Mouse (Mus musculus): ENCODE results near the gene Ppm1n.

The Ppm1n gene

GRCm38 (mm10) chr7:19307739-19308453, 28.0 kb upstream of the Ppm1n start:
- no peak for DNase-seq (ENCODE audit: extremely low spot score)

- DNase-seq (ENCODE audit: extremely low spot score) = no peak
These were observed 27.2 kb upstream of the Ppm1n start for GRCm38 (mm10) chr7:19306819-19307738.

- DNase-seq (ENCODE audit: extremely low spot score) = no peak
These were observed 26.2 kb upstream of the Ppm1n start for GRCm38 (mm10) chr7:19305796-19306765.

DNA sequence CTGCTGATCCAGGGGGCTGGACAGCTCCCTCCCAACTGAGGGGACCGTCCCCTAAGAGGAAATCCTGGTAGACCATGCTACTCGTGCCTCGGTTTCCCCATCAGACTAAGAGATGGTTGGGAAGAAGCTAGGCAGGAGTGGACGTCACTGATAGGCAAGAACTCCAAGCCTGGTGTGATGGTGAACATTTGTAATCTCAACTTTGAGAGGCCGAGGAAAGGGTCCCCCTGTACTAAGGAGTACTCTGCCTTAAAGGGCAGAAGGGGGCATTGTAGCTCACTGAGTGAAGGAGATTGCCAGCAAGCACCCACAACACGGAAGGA, 25.5 kb upstream of the Ppm1n start:
- DNase-seq (ENCODE audit: extremely low spot score) = no peak

GRCm38 (mm10) chr7:19304501-19305412, 24.9 kb upstream of the Ppm1n start:
- DNase-seq (ENCODE audit: extremely low spot score) = no peak

DNA sequence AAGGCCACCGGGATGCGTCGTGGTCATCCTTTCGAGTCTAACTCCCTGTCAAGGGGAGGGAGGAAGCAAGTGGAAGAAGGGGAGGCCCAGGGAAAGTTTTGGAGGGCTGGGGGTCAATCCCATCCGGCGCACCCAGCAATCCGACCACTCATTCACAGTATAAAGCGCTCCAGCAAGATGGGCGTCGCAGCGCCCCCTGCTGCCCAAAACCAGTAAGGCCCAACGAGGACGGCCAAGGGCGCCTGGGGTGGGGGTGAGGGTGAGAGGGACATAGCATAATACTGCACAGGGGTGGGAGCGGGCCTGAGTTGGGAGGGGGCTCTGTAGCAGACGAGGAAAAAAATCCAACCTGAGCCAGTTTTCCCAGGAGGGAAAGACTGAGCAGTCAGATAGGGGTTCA, 23.9 kb upstream of the Ppm1n start:
- peak; percentile 88 for DNase-seq (ENCODE audit: extremely low spot score)

DNA sequence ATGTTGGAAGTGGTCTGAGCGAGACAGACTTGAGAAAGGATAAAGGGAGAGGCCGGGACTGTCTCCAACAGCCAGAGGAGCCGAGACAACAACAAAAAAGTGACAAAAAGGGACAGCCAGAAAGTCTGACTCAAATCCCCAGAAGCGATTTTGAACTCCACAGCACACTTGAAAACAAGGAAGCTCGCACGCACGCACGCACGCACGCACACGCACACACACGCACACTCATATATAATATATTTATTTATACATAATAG, 23.1 kb upstream of the Ppm1n start:
- no peak for DNase-seq (ENCODE audit: extremely low spot score)

DNA sequence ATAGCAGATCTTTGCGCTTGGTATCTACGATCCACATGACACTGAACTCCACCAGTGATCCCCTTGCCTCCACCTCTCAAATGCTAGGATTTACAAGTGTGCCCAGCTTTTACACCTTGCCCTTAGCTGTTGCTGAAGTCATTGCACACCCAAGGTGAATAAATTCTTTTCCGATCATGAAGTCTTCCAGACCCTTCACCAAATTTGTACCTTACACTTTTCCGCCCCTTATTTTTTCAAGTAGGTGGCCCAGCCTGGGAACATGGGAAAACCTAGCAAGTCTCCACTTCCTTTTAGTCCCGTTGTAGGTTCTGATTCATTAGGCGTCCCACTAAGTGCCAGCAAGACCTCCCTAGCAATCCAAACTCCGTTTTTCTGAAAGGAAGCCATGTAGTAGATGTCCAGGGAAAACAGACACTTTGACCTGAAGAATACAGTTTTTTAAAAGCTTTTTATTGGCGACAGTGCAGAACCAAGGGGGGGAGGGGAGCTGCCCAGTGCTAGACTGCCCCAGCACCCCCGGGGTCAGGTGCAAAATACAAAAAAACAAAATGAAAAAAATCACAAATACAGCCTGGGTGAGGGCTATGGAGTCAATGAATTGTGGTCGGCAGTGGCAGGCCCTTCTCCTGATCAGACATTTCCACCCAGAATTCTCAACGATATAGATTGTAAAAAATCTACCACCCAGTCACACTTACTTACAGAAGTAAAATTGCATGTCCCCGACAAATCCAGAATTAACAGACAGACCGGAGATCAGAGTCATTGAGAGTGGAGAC, 22.6 kb upstream of the Ppm1n start:
- no peak for DNase-seq (ENCODE audit: extremely low spot score)

DNA sequence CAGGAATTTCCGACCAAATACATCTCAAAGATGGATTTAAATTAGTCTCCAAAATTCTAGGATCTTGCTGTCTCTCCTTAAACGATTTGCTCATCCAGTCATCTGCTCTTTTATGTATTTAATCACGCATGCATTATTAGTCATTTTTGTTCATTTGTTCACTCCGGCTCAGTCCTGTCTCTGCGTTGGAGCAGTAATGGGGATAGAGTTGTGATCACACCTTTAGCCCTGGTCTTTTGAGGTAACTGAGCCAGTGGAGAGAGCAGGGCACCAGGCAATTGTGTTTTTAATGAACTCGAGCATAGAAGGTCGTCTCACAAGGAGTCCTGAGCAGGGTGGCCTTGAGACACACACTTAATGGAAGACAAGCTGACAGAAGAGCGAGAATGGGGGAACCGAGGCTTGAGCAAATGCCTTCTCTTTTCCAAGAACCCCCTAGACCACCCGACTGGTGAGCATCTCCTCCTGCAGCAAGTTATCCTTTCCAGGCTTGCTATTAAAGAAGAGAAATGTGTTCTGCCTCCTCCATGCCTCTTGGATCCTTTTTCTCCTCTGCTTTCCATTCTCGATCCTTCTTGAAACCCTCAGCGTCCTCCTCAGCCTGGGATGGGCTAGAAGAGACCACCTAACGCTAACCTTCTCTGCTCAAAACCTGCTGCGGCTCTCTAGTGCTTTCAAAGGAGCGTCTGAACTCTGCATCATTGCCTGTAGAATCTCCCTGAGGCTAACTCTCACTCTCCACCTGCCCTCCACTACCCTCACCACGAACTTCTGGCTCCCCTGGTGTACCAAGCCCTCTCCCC, 21.8 kb upstream of the Ppm1n start:
- DNase-seq (ENCODE audit: extremely low spot score) = no peak

GRCm38 (mm10) chr7:19300501-19301421, 20.9 kb upstream of the Ppm1n start:
- DNase-seq (ENCODE audit: extremely low spot score) = peak; percentile 84

- peak; percentile 57 for DNase-seq (ENCODE audit: extremely low spot score)
These were observed 19.3 kb upstream of the Ppm1n start for GRCm38 (mm10) chr7:19299194-19299593.

DNA sequence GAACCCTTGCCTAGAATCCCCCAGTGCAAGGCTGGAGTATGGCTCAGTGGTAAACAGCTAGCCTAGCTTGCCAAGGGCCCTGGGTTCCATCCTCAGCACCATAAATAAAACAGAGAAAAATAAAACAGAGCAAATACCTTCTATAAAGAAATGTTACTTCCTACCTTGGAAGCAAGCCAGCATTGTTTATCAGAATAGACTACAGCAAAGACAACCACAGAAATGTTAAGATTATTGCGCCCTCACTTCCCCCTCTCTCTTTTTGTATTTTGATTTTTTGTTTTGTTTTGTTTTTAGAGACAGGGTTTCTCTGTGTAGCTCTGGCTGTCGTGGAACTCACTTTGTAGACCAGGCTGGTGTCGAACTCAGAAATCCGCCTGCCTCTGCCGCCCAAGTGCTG, 17.9 kb upstream of the Ppm1n start:
- DNase-seq (ENCODE audit: extremely low spot score) = no peak

GRCm38 (mm10) chr7:19297034-19297433, 17.2 kb upstream of the Ppm1n start:
- DNase-seq (ENCODE audit: extremely low spot score) = no peak

GRCm38 (mm10) chr7:19295503-19296185, 15.8 kb upstream of the Ppm1n start:
- peak; percentile 94 for DNase-seq (ENCODE audit: extremely low spot score)

- peak; percentile 65 for DNase-seq (ENCODE audit: extremely low spot score)
These were observed 11.2 kb upstream of the Ppm1n start for GRCm38 (mm10) chr7:19290969-19291596.

GRCm38 (mm10) chr7:19284763-19285162, 4.9 kb upstream of the Ppm1n start:
- no peak for DNase-seq (ENCODE audit: extremely low spot score)

- DNase-seq (ENCODE audit: extremely low spot score) = no peak
These were observed 3.5 kb upstream of the Ppm1n start for GRCm38 (mm10) chr7:19283406-19283804.

Measured in embryo, embryonic 9.5 days (tissue).